10 mouse cellular contexts compared by ENCODE assay signal in the genomic region with DNA sequence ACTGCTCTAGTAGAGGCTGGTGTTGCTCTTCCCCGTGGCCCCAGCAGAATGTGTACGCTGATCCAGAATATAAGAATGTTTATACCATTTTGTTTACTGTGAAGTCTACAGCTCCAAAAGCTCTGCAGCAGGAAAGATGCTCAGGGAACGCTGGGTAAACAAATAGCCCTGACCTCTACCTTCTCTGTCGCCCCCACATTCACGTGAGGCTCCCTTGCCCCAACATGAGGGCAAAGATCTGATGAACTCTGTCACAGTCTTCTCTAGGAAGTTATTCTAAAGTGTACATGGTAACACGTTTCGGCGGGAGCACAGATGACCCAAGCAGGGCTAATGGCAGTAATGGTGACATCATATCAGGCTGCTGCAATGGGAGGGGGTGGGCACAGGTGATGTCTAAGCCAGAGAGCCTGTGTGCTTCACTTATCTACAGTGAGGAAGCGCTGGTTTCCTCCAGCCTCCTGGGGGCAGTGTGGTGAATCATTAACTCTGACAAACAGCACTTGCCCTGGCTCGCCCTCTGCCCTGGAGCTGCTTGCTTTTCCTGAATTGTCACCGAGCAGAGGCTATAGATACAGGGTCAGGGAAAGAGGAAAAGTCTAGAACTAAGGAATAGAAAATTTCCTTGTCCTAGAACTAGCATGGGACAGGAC. TPM values are rescaled to one million over a fixed set of nuclear protein-coding genes. Genes with fewer than 3 reads are reported as not detected.
DNase-seq lines count a peak whose midpoint lies in the region; ATAC-seq lines count a peak whose summit lies in the region.
"Had no signal": no experiment of that assay in that cellular context is flagged by ENCODE, and none has a peak within 500 bp of the region (broad histone marks: within the 10 kb centered on the region; RNA-seq: fewer than 3 reads in every experiment).

No protein-coding gene starts in this region.

- H3K27ac ChIP-seq in neural tube, embryonic 11.5 days (ENCODE audit: low read depth, low read length), result no peak overlapping the region
- peak overlapping the region; percentile 61 for H3K27ac ChIP-seq in stomach, embryonic 15.5 days
- H3K27ac ChIP-seq: heart, embryonic 15.5 days; limb, embryonic 10.5 days had no signal

- no peaks in the 10 kb centered on the region for H3K9me3 ChIP-seq in neural tube, embryonic 11.5 days (ENCODE audit: control insufficient read depth, low read length)
- no peaks in the 10 kb centered on the region for H3K9me3 ChIP-seq in stomach, embryonic 15.5 days
- H3K9me3 ChIP-seq: heart, embryonic 15.5 days; limb, embryonic 10.5 days had no signal

- no peak for ATAC-seq in neural tube, embryonic 11.5 days (ENCODE audit: insufficient read depth, low FRiP score, low TSS enrichment)
- ATAC-seq in stomach, embryonic 15.5 days (ENCODE audit: insufficient read depth, low FRiP score, low read depth), result peak; percentile 84
- ATAC-seq in cerebellum, adult (ENCODE audit: insufficient number of reproducible peaks, low FRiP score, low TSS enrichment), result no peak

- H3K4me2 ChIP-seq in neural tube, embryonic 11.5 days (ENCODE audit: low read depth), result no peak overlapping the region
- H3K4me2 ChIP-seq in stomach, embryonic 15.5 days, result peak overlapping the region; percentile 8; the same call in 1 of the 2 replicates
- H3K4me2 ChIP-seq: heart, embryonic 15.5 days had no signal

- no peak overlapping the region for H3K4me3 ChIP-seq in neural tube, embryonic 11.5 days (ENCODE audit: low read depth, low read length)
- no peak overlapping the region for H3K4me3 ChIP-seq in stomach, embryonic 15.5 days (replicated peaks)
- H3K4me3 ChIP-seq: heart, embryonic 15.5 days; limb, embryonic 10.5 days had no signal

- no peak overlapping the region for H3K9ac ChIP-seq in neural tube, embryonic 11.5 days (ENCODE audit: low read length)
- H3K9ac ChIP-seq in stomach, embryonic 15.5 days, result no peak overlapping the region
- H3K9ac ChIP-seq: heart, embryonic 15.5 days had no signal

- no peaks in the 10 kb centered on the region for H3K36me3 ChIP-seq in neural tube, embryonic 11.5 days (ENCODE audit: control insufficient read depth, insufficient read depth, low read length)
- H3K36me3 ChIP-seq in stomach, embryonic 15.5 days, result peaks cover 21% of the 10 kb centered on the region
- H3K36me3 ChIP-seq: limb, embryonic 10.5 days had no signal

- peaks cover 9% of the 10 kb centered on the region; the same call in 1 of the 2 replicates for H3K4me1 ChIP-seq in neural tube, embryonic 11.5 days (ENCODE audit: control insufficient read depth, insufficient read depth, low read length)
- peaks cover 24% of the 10 kb centered on the region for H3K4me1 ChIP-seq in stomach, embryonic 15.5 days

- peak; percentile 35 for DNase-seq in neural tube, embryonic 11.5 days (ENCODE audit: low spot score)
- DNase-seq in neural tube, embryonic 10.5 days (ENCODE audit: extremely low spot score, low spot score), result no peak
- DNase-seq in brain, adult 2 months (ENCODE audit: low read depth, low spot score), result peak; percentile 49
- DNase-seq in kidney, postnatal 10 days, result peak; percentile 76
- DNase-seq in frontal cortex, postnatal 14 days (ENCODE audit: low spot score in 2 of 2), result no peak
- DNase-seq in cerebellum, adult 8-10 months, result no peak

- 56% methylated on average over 11 of the region's 11 CpGs for WGBS in neural tube, embryonic 11.5 days
- 29% methylated on average over 11 of the region's 11 CpGs for WGBS in stomach, embryonic 15.5 days

- H3K27me3 ChIP-seq in neural tube, embryonic 11.5 days (ENCODE audit: control insufficient read depth, insufficient read depth, low read length), result no peaks in the 10 kb centered on the region
- H3K27me3 ChIP-seq in stomach, embryonic 15.5 days (replicated peaks), result no peaks in the 10 kb centered on the region

RNA-seq across cellular contexts. Expression of a gene that starts 44.4 kb away (rescaled TPM):
- not detected in 2 replicates for polyA plus RNA-seq in neural tube, embryonic 11.5 days (2014; fragmentation: Nextera tagmentation; extraction: Ambion mirVana)
- 4.9 and 7.7 TPM in 2 replicates for polyA plus RNA-seq in stomach, embryonic 15.5 days (2015; fragmentation: Nextera tagmentation; extraction: Ambion mirVana)
- polyA plus RNA-seq: heart, embryonic 15.5 days; limb, embryonic 10.5 days had no signal

RNA-seq across cellular contexts. Expression of a gene that starts 56.4 kb away (rescaled TPM):
- not detected in 2 replicates for polyA plus RNA-seq in neural tube, embryonic 11.5 days (2014; fragmentation: Nextera tagmentation; extraction: Ambion mirVana)
- polyA plus RNA-seq in stomach, embryonic 15.5 days (2015; fragmentation: Nextera tagmentation; extraction: Ambion mirVana), result not detected in 2 replicates
- polyA plus RNA-seq: heart, embryonic 15.5 days; limb, embryonic 10.5 days had no signal

Comparison
In these comparisons a context has a peak if more than half of its experiments do, and no peak if none do; other contexts are left out.
1. DNase-seq: peak in neural tube, embryonic 11.5 days (single experiment), brain, adult 2 months (single experiment) and kidney, postnatal 10 days (single experiment); none in neural tube, embryonic 10.5 days (single experiment), frontal cortex, postnatal 14 days (0 of 2) and cerebellum, adult 8-10 months (single experiment).